Mouse (Mus musculus): ENCODE results near the gene Gucy2f. TPM values are rescaled to one million over a fixed set of nuclear protein-coding genes. Genes with fewer than 3 reads are reported as not detected.

Gucy2f gene
- not detected in 2 replicates for polyA plus RNA-seq (2012)

DNA sequence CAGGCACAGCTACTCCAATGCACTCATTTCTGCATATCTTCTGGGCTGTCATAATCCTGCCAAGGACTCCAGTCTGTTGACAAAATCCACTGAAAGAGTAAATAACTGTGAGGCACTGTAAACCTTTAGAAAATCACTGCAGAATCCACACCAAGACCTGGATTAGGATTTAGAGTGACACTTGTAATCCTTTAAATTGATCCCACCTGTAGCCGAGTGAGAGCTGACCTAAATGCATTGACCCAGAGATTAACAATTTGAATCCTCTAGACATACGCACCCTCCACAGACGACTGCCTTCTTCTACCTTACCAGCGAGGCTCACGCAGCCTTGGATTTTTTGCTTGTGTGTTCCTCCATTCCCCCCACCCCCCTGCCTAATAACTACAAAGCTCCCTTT lies at the start of gene Gucy2f:
TSS of gene Gucy2f (minus strand) at position 101 of the 400 bp plus-strand sequence.
- TF ChIP-seq GATA1 (IDR thresholded peaks at IDR 0.05; ENCODE audit: low read length), result no peak

DNA sequence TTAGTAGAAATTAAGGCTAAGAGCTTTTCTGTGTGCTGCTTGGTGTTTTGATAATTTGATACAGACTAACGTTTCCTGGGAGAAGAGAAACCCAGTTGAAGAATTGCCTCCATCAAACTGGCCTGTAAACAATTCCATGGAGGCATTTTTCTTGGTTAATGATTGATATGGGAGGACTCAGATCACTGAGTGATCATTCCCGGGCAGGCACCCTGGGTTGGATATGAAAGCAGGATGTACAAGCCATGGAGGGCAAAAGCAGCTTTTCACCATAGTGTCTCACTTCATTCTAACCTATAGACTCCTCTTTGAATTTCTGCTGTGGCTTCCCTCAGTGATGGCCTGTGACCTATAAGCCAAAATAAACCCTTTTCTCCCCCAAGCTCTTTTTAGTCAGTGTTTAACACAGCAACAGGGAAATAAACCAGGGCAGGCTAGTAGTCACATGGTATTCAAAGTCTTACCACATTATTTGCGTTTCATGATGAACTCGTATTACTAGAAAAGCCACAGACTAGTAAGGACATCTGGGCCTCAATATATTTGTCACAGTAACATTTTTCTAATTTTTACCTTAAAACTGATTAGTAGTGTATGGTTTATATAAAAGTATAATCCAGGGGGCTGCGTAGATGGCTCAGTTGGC lies 49.1 kb upstream of the Gucy2f start:
- TF ChIP-seq GATA1 (IDR thresholded peaks at IDR 0.05; ENCODE audit: low read length), result no peak

DNA sequence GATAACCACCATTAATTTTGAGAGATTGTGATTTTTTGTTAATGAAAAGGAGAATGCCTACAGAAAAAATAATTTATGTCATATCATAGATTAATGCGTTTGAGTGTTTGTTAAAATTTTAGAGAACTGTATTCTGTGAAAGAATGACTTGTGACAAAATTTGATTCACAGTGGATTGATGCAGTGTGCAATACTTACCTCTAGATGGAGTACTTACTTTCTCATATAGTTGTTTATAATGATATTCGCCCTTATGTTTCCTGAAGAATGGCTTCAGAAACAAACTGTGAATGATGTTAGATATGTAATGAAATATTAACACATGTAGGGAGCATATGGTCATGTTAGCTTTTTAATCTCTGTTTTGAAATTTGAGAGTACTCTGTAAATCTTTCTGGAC lies 40.4 kb upstream of the Gucy2f start:
- TF ChIP-seq GATA1 (IDR thresholded peaks at IDR 0.05; ENCODE audit: low read length), result no peak

DNA sequence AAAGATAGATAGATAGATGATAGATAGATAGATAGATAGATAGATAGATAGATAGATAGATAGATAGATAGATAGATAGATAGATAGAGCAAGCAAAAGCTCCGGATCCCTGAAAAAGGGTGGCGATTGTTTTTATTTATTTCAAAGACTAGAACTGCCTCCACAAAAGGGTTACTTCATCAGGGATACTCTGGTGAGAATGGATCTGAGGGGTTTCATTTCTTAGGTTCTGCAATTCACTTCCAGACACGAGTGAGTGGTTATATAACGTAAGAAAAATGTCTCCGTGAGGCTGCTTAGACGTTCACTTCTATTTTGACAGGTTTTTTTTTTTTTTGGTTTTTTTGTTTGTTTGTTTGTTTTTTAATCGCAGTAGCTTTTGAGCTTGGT lies 32.0 kb upstream of the Gucy2f start:
- TF ChIP-seq GATA1 (IDR thresholded peaks at IDR 0.05; ENCODE audit: low read length), result no peak

DNA sequence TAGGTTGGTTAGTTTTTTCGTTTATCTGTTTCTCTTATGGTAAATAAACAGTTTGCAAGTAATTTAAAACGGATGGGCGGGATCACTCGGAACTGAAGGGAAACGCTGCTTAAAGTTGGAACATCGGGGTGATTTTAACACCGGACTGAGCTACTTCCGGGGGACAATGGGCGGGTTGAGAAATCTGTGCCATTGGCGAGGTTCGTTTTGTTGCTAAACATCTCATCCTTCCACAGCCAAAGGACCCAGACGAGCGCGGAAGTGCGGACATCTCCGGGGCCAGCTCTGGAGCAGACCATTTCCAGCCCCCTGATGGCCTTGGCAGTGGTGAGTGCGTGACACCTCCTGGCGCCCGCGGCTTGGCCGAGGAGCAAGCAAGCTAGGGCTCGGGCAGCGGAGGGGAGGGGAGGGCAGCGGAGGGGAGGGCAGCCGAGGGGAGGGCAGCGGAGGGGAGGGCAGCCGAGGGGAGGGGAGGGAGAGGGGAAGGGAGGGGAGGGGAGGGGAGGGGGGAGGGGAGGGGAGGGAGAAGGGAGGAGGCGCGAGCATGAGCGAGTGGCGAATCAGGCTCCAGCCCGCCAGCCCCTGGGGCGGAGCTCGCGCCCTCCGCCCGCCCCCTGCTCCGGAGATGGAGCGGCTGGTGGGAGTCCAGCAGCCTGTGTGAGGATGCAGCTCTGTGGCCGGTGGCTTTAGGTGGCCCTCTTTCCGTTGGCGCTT lies 31.5 kb upstream of the Gucy2f start:
- no peak for TF ChIP-seq GATA1 (IDR thresholded peaks at IDR 0.05; ENCODE audit: low read length)

DNA sequence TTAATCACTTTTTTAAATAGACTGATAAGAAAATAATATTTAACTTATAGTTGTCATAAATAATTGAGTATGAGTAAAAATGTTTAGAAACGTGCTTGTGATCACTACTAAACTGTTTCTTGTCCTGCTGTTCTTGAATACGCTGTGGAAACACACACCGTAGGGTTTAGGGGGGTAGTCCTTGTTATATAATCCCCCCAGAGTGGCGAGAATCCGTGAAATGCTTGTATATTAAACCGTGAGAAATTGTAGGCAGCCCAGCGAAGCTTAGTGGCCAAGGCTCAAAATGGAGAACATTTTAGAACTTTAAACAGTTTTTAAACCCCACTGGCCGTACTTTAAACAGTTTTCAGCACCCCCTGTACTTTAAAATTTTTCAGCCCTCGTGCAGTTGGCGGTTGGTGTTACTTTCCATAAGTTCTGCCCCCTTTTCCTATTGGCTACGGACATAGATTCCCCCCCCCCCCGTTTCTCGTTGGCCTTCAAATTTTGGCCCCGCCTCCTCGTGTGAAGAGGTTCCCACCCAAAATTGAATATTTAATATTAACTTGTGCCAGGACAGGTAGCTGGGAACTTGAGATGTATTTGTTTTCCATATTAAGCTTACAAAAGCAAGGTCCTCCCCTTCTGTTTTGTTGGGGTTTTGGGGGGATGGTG lies 30.8 kb upstream of the Gucy2f start:
- TF ChIP-seq GATA1 (IDR thresholded peaks at IDR 0.05; ENCODE audit: low read length), result no peak

DNA sequence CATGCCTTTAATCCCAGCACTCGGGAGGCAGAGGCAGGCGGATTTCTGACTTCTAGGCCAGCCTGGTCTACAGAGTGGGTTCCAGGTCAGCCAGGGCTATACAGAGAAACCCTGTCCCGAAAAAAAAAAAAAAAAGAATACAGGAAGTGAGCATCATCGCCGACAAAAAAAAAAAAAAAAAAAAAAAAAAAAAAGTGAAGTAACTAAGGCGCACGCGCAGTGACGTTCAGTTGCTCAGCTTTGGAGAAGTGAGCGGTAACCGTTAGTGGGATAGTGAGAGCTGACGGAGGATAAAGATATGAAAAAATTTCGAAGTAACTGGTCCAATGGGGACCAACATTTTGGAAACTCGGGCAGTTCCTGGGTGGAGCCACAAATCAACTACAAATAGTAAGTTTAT lies 29.8 kb upstream of the Gucy2f start, which contains the start of gene Nxt2:
TSS of gene Nxt2 (plus strand) at position 229 of the 400 bp plus-strand sequence.
- TF ChIP-seq GATA1 (IDR thresholded peaks at IDR 0.05; ENCODE audit: low read length), result no peak

DNA sequence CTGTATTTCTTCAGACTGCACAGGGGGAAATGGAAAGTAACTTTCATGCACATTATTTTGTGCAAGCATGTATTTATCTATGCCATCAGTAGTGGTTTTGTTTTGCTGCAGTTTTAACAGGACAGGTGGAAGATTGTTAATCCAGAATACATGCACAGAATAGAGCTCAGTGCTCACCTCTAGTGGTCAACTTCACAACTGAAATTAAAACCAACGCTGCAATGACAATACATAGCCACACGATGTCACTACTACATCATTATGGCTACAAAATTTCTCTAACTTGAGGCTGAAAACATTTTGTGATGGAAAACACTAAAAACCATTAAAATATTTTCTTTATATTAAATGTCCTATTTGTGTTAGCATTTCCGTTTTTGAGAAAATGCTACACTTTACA lies 3.6 kb upstream of the Gucy2f start:
- TF ChIP-seq GATA1 (IDR thresholded peaks at IDR 0.05; ENCODE audit: low read length), result no peak

DNA sequence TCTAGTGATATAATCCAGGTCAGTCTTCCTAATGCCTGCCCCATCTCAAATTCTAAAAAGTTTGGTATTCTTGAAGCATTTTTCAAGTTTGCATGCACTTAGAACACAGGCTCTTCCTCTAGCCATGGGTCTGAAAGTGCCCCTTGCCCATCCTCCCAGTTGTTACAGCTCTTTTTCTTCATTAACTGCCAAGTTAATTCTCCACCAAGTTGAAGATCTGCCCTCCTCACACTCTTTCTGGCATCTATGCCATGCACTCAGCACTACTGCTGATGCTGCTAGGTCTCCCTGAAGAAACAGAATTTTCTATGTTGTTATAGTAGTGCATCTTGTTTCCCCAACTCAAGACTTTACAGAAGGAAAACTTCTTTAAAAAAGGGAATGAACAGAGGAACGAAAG lies 1.2 kb downstream of the Gucy2f start:
- no peak for TF ChIP-seq GATA1 (IDR thresholded peaks at IDR 0.05; ENCODE audit: low read length)

DNA sequence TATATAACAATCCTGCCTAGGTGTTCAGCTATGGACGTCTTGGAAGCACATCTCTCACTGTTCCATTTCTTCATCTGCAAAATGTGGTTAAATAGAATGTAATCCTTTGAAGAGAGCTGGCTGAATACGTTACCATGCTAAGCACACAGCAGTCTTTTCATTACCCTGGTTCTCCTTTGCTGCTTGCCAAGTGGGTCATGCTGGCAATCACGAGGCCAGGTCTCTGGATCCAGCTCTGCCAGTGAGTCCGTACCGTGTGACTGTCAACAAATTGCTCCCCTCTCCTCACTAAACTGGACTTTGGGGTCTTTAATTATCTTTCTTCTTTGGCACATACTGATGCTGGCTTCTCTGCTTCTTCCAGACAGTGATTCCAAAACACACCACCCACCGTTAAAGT lies 2.3 kb downstream of the Gucy2f start:
- no peak for TF ChIP-seq GATA1 (IDR thresholded peaks at IDR 0.05; ENCODE audit: low read length)

DNA sequence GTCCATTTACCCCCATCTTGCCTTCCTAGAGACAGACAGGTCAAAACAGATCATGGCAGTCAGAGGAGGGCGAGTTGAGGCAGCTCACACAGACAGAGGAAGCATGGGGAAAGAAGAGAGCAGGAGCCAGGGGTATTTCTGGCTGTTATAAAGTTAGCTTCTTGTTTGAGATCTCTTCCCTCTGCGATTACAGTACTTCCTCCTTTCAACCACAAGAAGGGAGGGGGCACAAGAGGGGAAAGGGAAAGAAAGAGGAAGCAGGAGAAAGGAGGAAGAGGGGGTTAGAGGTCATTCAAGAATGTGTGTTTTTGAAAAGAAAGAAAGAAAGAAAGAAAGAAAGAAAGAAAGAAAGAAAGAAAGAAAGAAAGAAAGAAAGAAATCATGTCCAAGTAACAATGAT lies 6.4 kb downstream of the Gucy2f start:
- no peak for TF ChIP-seq GATA1 (IDR thresholded peaks at IDR 0.05; ENCODE audit: low read length)

DNA sequence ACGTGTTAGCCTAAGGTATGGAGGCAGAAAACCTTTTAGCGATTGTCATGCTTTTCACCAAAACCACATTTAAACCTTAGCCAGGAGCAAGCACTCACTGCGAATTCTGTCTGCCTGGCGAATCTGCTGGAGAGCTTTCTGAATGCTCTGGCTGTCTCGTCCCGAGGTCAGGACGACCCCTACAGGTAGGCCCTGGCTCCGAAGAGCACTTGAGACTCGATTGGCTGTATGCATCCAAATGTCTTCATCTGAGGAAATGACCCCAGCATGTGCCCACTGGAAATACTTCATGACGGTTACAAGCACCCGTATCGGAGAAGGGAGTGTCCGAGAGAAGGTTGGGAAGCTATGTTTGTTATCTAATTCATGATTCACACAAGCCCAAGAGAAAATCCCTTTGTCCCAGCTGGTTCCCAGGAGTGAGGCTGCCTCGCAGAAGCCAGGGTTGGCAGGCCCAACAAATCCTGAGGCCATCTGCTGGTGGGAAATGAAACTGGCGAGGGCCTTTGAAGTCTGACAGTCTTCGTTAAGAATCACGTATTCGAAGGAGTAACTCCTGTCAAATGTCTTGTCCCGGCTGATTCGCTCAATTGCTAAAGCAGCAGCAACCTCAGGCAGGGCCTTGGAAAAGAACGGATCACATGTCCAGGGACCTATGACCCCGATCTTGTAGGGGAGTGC lies 7.6 kb downstream of the Gucy2f start:
- TF ChIP-seq GATA1 (IDR thresholded peaks at IDR 0.05; ENCODE audit: low read length), result no peak

DNA sequence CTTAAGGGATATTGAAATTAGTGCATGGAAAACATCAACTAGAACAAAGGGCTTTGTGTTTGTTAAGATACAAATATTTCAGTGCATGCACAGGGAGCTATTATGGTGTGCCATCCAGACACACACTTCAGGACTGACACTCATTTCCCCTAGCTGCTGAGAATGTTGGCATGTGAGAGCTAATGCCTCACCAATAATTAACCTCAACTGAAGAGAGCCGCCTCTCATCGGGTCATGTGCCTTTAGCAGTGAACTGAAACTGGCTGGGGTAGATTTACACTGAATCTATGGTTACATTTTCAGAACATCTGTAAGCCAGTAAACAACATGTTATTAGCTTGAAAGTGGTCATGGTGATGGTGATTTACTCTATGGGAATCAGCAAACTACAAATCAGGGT lies 14.7 kb downstream of the Gucy2f start:
- no peak for TF ChIP-seq GATA1 (IDR thresholded peaks at IDR 0.05; ENCODE audit: low read length)

DNA sequence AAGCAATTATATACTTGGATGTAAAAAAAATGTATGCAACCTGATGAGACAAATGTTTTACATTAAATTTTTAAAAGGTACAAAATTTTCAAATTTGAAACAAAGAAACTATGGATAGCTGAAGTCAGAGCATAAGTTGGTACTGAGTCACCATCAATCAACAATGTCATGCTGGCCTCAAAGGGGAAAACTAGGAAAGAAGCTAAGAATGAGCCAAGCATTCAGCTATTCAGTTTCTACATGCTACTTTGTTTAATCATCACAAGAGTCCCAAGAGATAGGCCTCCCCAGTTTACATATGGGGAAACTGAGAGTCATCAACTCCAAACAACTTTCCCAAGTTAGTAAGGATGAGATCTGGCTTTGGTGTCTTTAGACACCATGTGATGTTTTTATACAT lies 19.8 kb downstream of the Gucy2f start:
- TF ChIP-seq GATA1 (IDR thresholded peaks at IDR 0.05; ENCODE audit: low read length), result no peak

DNA sequence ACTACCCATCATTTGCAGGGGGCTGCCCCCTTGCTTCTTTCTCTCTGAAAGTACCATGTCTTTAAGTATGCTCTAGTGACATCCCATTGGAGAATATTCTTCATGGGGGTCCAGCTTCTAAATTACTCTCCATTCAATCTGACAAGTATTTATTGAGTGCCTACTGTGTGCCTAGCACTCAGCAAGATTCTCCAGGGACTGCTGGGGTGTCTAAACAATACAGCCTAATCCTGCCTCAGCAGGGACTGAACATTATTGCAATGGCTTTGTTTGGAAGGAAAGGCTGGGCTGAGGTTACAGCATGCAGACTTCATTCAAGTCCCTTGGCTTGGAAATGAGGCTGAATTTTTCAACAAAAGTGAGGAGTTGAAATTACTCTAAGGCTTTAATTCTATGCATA lies 81.0 kb downstream of the Gucy2f start:
- TF ChIP-seq GATA1 (IDR thresholded peaks at IDR 0.05; ENCODE audit: low read length), result no peak

DNA sequence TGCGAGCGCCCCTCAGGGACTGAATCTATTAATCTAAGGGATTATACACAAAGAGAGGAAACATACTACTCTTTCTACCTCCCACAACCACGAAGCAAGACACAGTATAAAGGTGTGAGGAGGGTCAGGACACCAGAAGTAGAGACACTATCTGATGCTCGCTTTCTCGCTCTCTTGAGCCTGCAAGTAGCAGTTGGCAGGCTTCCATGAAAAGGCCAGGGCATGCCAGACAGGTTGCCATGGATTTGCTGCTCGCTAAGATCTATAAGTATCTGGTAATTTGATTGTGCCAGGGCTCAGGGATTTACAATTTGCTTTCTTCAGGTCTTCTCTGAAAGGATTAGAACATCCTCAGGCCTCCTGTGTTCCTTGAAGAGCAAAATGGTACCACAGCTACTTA lies 85.5 kb downstream of the Gucy2f start:
- TF ChIP-seq GATA1 (IDR thresholded peaks at IDR 0.05; ENCODE audit: low read length), result no peak

Measured in G1E-ER4 (cell line).